Mouse (Mus musculus) induced T-regulatory cell, adult 2 months (primary cell): Measurements from ENCODE around the gene Dyrk1b.
"Not testable (repeated sequence)": the region's sequence is repeated elsewhere in the genome, so short reads cannot be mapped to it uniquely, and the experiment has no call there.

Experiments
- DNase-seq: peaks from one replicate; pipeline ENCODE4 v3.0.0-alpha.2; 2012; ENCODE audit warnings: low read depth

Dyrk1b gene

GRCm38 (mm10) chr7:28179228-28179627, at the start of gene Dyrk1b:
Dyrk1b (plus strand) TSS chr7:28179469.
- peak; percentile 99 for DNase-seq

DNA sequence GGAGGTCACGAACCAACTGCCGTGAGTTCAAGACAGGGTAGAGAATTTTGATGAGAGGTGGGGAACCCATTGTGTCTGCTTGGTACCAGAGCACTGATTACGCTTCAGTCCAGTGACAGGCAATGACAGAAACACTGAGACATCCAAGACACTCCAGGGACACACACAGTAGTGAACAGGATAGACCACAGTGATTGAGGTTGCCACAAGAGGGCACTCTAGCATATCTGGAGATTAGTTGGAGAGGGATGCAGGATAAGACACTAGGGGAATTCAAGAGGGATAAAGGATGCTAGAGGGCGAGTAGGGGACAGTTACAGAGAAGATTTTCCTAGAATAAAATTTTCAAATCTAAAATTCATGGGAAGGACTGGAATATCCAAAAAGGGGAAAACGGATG, 41.7 kb upstream of the Dyrk1b start:
- DNase-seq, result peak; percentile 42

GRCm38 (mm10) chr7:28148263-28148662, 31.0 kb upstream of the Dyrk1b start:
- DNase-seq, result peak; percentile 78

GRCm38 (mm10) chr7:28149841-28150240, 29.4 kb upstream of the Dyrk1b start:
- no peak for DNase-seq

DNA sequence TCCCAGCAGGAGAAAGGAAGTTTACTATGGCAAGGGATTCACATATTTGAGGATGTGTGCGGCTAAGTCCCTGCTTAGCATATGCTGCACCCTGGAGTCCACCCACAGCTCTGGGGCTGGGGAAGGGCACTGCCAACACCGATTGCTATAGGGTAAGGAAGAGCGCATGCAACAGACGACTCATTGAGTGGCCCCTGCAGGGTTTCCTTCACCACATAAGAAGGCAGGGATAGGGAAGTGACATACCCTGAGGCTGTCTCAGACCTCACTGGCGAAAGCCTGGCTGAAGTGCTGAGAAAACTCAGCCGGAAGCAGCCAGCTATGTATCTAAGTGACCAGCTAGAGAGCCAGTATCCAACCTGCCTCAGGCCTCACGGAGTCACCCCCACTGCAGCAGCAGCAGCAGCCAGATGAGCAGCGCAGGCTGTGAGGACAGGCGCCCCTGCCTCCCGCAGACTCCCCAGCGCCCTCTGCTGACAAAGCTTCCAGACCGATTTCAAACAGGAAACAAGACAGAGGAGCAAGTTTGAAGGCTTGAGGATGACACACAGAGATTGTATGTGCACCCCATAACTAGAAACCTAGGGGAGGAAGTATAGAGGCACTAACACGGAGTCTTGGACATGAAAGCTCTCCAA, 27.6 kb upstream of the Dyrk1b start:
- DNase-seq, result peak; percentile 63

GRCm38 (mm10) chr7:28153595-28153994, 25.7 kb upstream of the Dyrk1b start:
- not testable (repeated sequence) for DNase-seq

GRCm38 (mm10) chr7:28159292-28159691, 20.0 kb upstream of the Dyrk1b start:
- no peak for DNase-seq

DNA sequence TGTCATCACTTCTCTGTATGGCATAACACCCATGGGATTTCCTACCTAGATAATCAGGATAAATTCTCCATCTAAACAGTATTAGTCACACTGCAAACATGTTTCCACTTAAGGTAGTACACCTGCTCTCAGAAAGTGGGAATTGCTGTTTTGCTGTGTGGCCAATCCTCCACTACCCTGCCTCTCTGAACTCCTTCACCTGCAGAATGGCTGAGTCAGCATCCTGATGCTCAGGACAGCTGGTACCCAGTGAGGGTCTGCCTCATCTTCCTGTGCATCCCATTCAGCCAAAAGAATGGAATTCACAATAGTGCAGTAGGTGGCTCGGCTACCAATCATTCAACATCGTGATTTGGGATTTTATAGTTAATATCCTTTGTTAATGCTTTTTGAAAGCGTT, 19.4 kb upstream of the Dyrk1b start:
- DNase-seq, result no peak

GRCm38 (mm10) chr7:28161163-28161749, 18.0 kb upstream of the Dyrk1b start:
- no peak for DNase-seq

DNA sequence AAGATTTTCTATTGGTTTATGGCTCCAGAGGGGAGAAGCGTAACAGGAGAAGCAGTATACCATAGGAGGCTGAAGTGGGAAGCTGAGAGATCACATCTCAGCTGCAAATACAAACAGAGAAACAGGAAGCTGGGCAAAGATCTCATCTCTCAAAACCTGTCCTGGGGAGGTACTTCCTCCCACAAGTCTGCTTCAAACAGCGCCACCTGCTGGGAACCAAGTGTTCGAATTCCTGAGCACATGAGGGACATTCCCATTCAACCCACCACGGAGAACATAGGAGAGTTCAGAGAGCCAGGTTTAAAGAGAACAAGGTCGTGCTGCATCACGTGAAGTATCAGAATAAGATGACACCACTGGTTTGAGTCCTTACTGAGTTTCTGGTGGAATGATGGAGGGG, 13.9 kb upstream of the Dyrk1b start:
- DNase-seq, result peak; percentile 47

- DNase-seq, result peak; percentile 90
These were observed 10.8 kb upstream of the Dyrk1b start for GRCm38 (mm10) chr7:28168320-28169115.

DNA sequence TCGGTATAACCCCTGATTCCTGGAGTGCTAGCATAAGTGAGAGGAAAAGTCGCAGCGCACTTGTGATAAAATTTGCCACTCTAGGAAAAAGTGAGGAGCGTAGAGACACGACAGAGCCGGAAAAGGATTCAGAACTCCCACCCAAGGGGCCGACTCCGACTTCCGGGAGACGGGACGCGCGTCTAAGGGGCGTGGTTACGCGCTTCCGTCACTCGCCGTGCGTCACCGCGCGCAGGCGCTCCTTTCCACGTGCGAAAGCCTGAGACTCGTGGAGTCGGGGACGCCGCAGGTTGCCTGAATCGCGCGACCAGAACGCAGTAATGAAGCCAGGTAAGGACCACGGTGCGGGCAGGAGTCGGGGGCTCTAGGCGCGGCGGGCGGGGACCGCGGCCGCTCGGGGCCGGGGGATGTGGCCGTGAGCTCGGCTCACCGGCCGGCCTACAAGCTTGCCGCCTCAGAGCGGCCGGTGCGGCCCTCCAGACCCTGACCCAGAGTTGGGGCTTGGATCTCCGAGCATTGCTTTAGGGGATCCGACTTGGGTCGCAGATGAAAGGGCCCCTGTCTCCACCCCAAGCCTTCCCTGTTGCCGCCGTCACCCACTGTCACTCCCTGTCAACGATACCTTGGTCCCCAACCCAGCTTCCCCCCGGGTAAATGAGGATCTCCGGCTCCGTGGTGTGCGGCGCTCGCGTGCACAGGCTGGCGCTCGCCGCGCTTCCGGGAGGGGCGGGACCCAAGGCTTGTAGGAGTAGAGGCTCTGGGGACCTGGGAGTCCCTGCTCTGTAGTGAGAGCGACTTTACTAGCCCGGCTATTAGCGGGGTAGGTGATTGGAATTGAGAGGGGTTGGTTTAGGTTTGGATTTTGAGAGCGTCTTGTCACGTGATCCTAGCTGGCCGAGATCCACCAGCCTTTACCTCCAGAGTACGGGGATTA, 9.5 kb upstream of the Dyrk1b start, which contains the start of gene Fbl:
TSS of gene Fbl (plus strand) at position 222 of the 934 bp plus-strand sequence.
- peak; percentile 97 for DNase-seq

GRCm38 (mm10) chr7:28175358-28175757, 3.9 kb upstream of the Dyrk1b start:
- no peak for DNase-seq

GRCm38 (mm10) chr7:28179741-28180377, 590 bp downstream of the Dyrk1b start:
- DNase-seq, result peak; percentile 96

DNA sequence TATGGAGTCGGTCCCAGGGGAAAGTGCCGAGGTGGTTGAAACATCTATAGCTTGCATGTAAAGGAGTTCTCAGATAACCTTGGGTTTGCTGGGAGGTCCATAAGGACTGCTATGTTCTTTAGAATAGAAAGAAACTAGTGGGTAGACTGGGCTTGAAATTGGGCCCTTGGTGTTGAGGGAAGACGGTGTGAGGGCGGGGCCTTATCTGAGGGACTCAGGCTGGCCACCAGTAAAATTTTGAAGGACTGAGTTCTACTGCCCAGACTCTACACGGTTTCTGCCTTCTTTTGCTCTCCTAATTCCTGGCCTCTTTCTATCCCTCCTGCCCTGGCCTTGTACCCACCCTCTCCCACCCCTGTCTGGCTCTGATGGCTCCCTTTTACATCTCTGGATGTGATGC, 1.6 kb downstream of the Dyrk1b start:
- DNase-seq, result no peak

GRCm38 (mm10) chr7:28181376-28181775, 2.1 kb downstream of the Dyrk1b start:
- DNase-seq, result no peak

- DNase-seq, result no peak
These were observed 3.1 kb downstream of the Dyrk1b start for GRCm38 (mm10) chr7:28182320-28182719.

DNA sequence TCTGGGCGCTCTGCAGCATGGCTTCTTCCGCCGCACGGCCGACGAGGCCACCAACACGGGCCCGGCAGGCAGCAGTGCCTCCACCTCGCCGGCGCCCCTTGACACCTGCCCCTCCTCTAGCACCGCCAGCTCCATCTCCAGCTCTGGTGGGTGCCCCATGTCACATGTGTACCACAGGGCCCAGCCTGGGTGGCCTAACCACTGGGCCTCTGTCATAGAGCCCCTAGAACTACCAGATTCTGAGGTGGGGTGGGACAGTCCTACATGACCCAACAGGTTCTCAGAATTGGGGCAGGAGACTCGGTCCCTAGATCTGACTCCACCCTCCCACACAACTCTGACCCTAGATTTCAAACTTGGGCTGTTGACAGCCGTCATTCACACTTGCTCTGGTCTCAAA, 6.6 kb downstream of the Dyrk1b start:
- DNase-seq, result no peak

GRCm38 (mm10) chr7:28186631-28187030, 7.4 kb downstream of the Dyrk1b start:
- DNase-seq, result no peak

DNA sequence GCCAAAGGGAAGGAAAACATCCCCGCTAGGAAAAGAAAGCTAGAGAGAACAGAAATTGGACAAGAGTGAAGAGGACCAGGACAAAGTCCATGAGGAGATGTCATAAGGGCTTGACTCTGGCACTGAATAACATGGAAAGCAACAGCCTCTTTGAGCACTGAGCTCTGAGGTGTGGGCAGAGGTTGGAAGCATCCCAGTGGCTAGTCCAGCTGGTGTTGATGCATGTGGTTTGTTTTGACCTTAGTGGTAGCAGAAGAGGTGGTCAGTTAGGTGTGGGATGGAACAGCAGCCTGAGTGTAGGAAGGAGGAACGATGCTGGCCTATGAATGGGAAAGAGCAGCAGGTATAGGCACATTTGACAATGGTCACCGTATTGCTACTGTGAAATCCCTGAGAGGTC, 12.2 kb downstream of the Dyrk1b start:
- no peak for DNase-seq

GRCm38 (mm10) chr7:28191903-28192302, 12.6 kb downstream of the Dyrk1b start:
- DNase-seq, result no peak
